Mouse (Mus musculus) testis, postnatal 10 days (tissue): ENCODE data around the gene Fam178b.

ENCODE experiments used
- DNase-seq: peaks from one replicate; pipeline ENCODE4 v3.0.0; 2021; ENCODE audit warnings: low spot score

Gene Fam178b

DNA sequence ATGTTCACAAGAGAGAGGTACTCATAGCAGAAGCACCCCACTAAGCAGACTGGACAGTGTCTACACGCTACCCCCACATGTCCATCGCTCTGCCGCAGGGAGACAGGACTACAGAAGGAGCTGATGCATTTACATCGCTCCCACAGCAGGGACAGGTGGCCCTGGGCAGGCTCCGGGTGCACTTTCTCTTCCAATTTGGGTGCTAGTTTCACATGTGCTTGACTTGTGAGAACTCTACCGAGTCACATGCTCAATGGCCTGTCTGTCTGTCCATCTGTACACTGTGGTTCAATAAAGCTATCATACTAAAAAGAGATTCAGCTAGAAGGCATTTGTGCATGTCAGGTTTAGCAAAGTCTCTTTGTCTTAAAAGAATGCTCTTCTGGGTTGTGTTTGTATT lies 95.1 kb downstream of the Fam178b start:
- no peak for DNase-seq

DNA sequence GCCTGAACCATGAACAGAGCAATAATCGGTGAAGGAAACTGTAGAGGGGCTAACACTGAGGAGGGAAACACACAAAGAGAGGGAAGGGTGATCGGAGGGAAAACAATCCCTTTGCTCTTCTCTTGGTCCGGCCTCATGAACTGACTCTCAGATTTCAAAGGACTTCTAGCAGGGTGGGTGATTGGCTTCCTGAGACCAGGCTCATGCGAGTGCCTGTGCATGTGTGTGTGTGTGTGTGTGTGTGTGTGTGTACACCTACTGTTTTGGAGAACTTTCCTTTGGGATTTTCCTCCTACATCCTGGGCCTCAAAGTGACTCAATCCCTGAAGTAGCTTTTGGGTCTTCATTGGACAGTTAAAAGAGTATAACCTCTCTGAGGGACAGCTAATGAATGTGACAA lies 96.7 kb downstream of the Fam178b start:
- no peak for DNase-seq

DNA sequence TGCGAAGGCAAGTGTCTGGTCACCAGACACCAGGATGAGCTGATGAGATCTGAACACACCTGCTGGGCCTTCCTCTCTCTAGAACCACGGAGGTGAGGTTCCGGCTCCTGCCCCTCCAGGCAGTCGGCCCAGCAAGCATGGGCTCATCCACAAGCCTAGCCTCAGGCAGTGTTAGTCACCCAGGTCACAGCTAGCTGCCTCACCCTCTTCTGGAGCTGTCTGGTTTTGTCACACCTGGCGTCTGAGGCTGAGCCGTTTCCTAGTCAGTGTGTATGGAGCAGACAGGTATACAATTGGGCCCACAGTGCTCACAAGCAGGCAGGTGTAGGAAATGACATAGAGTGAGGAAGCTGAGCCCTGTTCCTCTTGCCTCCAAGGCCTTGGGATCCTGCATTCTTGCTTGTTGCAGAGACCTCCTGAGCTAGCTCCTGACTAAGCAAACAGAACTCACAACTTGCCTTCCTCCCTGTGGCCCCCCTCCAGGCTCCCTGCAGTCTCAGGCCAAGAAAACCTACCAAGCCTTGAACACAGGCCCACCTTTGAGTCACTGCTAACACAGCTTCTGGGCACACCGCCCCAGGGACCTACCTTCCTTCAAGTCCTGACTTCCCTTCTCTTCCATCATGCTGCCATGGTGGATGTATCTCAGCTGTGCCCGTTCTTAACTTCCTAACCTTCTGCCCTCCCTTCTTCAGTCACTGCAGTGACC lies 99.4 kb downstream of the Fam178b start:
- no peak for DNase-seq

GRCm38 (mm10) chr1:36582211-36582610 lies 100.8 kb downstream of the Fam178b start:
- DNase-seq = no peak

DNA sequence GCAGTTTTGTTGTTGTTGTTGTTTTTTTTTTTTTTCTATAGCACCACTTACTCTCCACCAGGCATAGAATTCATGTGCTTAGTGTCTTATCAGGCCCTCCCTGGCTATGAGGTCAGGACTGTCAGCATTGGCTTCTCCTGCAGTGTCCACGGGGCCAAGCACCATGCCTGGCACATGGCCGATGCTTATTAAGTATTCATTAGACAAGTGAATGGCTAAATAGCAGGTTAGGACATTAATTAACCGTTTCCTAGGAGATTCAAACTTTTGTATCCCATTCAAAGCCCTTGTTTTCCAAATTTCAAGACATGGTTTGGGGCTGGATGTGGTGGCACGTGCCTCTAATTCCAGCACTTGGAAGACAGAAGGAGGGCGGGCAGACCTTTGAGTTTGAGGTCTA lies 101.7 kb downstream of the Fam178b start:
- no peak for DNase-seq

GRCm38 (mm10) chr1:36580384-36581207 lies 102.4 kb downstream of the Fam178b start:
- DNase-seq = peak; percentile 78

GRCm38 (mm10) chr1:36579974-36580383 lies 103.0 kb downstream of the Fam178b start:
- DNase-seq = no peak

- DNase-seq = no peak
Measured at GRCm38 (mm10) chr1:36576991-36577675, 105.8 kb downstream of the Fam178b start.

DNA sequence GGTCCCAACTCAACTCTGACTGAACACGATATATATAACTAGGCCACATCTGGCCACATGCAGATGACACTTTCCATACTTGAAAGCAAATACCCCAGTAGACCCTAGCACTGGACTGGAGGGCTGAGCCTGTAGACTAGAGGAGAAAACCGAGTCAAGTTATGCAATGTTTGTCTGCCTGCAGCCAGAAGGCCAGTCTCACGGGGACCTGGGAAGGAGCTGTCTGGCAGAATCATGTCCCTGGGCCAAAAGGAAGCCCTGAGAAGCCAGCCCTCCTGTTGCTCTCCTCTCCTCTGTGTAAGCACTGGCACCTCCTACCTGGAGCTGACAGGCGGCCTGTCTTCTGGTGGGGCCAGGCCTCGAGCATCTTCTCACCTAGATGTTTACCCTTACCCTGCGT lies 107.6 kb downstream of the Fam178b start:
- DNase-seq = no peak

DNA sequence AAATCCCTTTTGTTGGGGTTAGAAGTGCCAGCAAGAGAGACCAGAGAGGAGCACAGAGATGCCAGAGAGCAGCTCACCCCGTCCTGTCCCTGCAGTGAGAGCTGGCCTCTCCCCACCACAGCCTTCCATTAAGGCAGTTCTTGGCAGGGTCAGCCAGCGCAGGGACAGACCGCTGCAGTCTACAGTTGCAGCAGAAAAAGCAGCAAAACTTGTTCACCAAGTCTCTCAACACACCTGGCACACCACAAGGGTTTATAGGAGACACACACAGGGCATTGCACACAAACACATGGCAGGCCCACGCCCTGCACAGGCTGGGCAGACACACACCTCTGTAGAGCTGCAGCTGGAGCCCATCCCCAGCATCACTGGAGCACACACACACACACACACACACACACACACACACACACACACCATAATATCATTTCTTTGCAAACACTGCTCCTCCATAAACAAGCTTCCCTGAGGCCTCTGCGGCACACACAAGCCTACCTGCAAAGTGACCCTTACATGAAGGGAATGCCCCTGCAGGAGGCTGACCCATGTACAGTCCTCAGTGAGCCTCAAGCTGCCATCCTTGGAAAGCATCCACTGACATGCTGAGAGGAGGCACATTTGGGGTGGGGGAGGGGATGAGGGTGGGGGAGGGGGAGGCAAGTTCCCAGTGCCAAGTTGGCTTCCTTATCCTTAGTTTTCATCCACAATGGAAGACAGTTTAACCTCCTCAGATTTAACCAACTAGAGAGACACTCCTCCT lies 108.6 kb downstream of the Fam178b start:
- DNase-seq = no peak

- DNase-seq = no peak
Measured at GRCm38 (mm10) chr1:36573524-36573923, 109.5 kb downstream of the Fam178b start.

DNA sequence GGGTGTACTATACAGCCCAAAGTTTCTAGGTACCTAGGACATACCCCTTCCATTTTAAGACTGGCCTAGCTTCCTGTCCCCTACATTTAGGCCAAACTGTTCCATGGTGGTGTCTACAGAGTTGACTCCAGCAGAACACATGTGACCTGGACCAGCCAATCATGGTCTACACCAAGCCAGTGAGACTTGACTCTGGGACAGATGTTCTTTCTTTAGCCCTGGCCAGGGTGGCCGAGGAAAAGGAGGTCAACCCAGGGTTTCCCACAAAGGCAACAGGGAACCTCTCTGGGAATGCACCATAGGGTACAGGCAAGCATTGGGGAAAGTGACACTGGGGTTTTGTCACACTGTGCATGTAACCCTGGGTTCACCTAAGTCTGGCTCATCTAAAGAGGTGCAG lies 110.3 kb downstream of the Fam178b start:
- DNase-seq = no peak

GRCm38 (mm10) chr1:36572140-36572700 lies 110.8 kb downstream of the Fam178b start:
- DNase-seq = no peak

DNA sequence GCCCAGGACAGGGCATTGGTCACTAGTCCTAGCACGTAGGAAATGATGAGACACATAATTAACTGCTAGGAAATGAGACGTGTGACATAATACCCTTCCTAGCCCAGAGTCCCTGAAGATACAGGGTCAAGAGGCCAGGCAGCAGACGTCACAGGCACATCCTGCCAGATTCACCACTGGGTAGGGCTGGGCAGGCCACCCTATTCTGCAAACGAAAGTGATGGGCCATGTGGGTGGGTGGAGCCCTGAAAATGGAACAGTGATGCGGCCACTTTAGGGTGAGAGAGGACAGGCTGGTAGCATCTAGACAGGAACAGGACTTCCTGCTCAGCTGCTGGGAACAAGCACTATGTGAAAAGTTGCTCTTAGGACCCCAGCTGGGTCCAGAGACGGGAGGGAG lies 111.4 kb downstream of the Fam178b start:
- DNase-seq = peak; percentile 50

GRCm38 (mm10) chr1:36570320-36570719 lies 112.7 kb downstream of the Fam178b start:
- peak; percentile 40 for DNase-seq

DNA sequence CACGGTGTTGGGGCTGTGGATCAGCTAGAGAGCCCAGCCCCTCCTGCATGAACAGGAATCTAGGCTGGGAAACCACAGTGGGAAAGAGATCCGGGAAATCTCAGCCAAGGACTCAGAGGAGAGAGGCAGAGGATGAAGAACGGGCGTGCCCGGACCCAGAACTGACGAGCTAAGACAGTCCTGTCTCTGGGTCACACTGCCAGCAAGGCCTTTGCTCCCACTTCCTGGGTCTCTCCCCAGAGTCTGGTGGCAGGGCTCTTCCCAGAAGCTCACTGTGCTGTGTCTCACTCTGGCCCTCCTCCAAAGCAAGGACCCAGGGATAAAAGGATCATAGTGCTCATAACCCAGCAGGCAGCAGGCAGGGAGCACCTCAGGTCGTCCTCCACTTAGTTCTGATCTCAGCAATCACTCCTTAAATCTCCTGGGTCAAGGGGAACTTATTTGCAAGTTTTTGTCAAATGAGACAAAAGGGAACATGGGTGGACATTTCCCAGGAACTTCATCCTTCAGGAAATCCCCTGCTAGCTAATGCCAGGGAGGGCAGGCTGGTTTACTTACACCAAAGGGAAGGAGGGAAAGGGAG lies 113.2 kb downstream of the Fam178b start:
- DNase-seq = no peak

DNA sequence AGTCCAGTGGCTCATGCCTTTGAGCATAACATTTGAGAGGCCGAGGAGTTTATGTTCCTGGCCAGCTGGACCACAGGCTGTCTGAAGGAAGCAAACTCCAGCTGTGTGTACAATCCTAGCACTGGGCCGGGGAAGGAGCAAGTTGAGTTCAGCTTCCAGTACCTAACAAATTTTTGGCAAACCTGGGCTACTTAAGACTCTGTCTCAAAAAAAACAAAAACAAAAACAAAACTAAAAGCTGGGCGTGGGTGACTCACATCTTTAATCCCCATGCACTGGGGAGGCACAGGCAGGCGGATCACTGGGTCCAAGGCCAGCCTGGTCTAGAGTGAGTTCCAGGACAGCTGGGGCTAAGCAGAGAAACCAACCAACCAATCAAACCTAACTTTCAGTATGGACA lies 114.2 kb downstream of the Fam178b start:
- DNase-seq = no peak

GRCm38 (mm10) chr1:36567818-36568603 lies 115.0 kb downstream of the Fam178b start:
- DNase-seq = no peak

DNA sequence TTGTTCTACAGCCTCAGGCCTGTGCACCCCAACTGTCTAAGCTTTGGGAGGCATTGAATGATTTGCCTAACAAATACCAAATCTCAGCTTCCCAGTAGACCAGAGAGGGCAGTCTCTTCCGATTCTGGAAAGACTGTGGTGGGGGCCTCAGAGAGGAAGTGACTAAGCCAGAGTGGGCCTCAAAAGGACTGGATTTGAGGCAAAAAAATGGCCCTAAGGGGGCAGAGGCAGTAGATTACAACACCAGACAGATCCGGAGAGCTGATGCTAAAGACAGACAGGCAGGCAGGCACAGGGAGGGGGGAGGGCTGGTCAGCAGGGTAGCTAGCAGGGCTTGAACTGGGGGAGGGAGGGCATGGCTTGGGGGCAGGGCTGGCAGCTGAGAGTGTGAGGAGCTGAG lies 116.6 kb downstream of the Fam178b start:
- no peak for DNase-seq

DNA sequence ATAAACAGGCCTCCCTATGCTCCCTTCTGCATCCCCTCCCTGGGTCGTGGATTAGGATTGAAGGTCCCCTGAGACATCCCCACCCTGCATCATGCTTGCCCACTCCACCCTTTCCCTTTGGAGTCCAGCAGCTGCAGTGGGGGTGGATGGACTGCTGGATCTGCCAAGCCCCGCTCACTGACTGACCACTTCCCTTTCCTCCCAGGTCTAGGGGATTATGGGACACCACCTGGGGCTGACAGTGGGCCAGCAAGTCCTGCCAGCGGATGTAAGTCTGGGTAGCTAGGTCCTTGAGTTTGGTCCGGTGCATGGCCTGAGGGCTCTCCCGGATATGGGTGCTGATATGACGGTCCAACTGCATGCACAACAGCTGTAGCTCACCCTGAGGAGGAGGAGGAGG lies 118.9 kb downstream of the Fam178b start:
- DNase-seq = no peak

- no peak for DNase-seq
Measured at GRCm38 (mm10) chr1:36563632-36564031, 119.4 kb downstream of the Fam178b start.
